ENCODE assay signal across 17 mouse cellular contexts in genomic region chr9:58234502-58235015, GRCm38 (mm10). TPM values are rescaled to one million over a fixed set of nuclear protein-coding genes. Genes with fewer than 3 reads are reported as not detected.
"Had no signal": no experiment of that assay in that cellular context is flagged by ENCODE, and none has a peak within 500 bp of the region (broad histone marks: within the 10 kb centered on the region; RNA-seq: fewer than 3 reads in every experiment).

No protein-coding gene starts in this region.

- H3K4me3 ChIP-seq: left cerebral cortex, adult 2 months; limb, embryonic 15.5 days; myocyte; neural tube, embryonic 12.5 days; stomach, embryonic 15.5 days had no signal

- H3K27me3 ChIP-seq: limb, embryonic 15.5 days; neural tube, embryonic 12.5 days; stomach, embryonic 15.5 days had no signal

- H3K9me3 ChIP-seq: limb, embryonic 15.5 days; neural tube, embryonic 12.5 days; stomach, embryonic 15.5 days had no signal

- H3K9ac ChIP-seq: limb, embryonic 15.5 days; liver, embryonic 14.5 days; neural tube, embryonic 12.5 days; stomach, embryonic 15.5 days had no signal

- DNase-seq: kidney, adult 18-20 months; kidney, postnatal 14 days; lung, adult 18-20 months; lung, postnatal 36 days; midbrain, embryonic 14.5 days; right cerebral cortex, postnatal 4 days; thymus, adult 18-20 months; thymus, postnatal 14 days had no signal

- H3K4me2 ChIP-seq: limb, embryonic 15.5 days; neural tube, embryonic 12.5 days; stomach, embryonic 15.5 days had no signal

- ATAC-seq: lung, postnatal 0 days had no signal

- H3K27ac ChIP-seq: left cerebral cortex, adult 2 months; limb, embryonic 15.5 days; liver, embryonic 14.5 days; neural tube, embryonic 12.5 days; stomach, embryonic 15.5 days had no signal

- H3K4me1 ChIP-seq: neural tube, embryonic 12.5 days; stomach, embryonic 15.5 days had no signal

RNA-seq across cellular contexts. Expression of gene Islr2, which starts 30.4 kb away (rescaled TPM):
- polyA plus RNA-seq: lung, postnatal 0 days had no signal

RNA-seq across cellular contexts. Expression of gene Islr, which starts 30.5 kb away (rescaled TPM):
- total RNA-seq: megakaryocyte-erythroid progenitor cell, adult 5-6 weeks; neutrophil, adult 5-6 weeks had no signal
